In the genomic region with DNA sequence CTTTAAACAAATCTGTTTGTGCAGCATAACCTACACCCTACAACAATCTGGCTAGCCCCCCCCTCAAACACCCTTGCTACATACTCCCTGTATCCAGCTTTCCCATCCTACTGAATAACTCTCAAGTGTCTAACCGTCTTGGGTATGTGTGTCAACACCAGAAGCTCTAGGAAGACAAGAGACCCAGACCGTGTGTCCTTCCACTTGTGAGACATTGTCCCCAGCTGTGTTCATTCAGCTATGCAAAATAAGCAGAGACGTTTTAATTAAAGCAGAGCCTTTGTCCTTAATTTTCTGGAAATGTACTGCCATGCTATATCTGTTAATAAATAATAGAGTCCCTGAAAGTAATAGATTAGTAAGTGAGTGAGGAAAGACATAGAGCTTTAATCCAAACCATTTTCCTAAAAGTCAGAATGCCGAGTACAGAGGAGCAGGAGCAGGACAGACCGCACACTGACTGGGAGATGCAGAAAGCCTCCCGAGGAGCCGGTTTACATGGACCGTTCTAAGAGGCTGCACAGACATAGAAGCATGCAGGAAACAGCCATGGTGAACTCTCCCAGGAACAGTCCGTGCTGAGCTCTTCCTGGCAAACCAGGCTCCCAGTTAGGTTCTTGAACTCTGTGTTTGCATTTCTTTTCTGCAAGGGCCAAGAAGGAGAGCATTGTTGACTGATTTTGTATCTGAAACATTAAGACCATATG, we compare ENCODE assay signal across 33 mouse cellular contexts. TPM values are rescaled to one million over a fixed set of nuclear protein-coding genes. Genes with fewer than 3 reads are reported as not detected.
A peak's percentile ranks its signal among the peaks of the same experiment; 100 is the strongest.
DNase-seq lines count a peak whose midpoint lies in the region; ATAC-seq lines count a peak whose summit lies in the region.
"Had no signal": no experiment of that assay in that cellular context is flagged by ENCODE, and none has a peak within 500 bp of the region (broad histone marks: within the 10 kb centered on the region; RNA-seq: fewer than 3 reads in every experiment).

No protein-coding gene starts in this region.

- 63% methylated on average over 9 of the region's 9 CpGs for WGBS in embryonic facial prominence, embryonic 14.5 days
- 72% methylated on average over 9 of the region's 9 CpGs for WGBS in embryonic facial prominence, embryonic 10.5 days
- 71% methylated on average over 9 of the region's 9 CpGs for WGBS in heart, embryonic 10.5 days

- intact Hi-C loops in left cerebral cortex, postnatal 4 days (cut with DNase I): no loop called here

- no peak overlapping the region for H3K4me2 ChIP-seq in embryonic facial prominence, embryonic 14.5 days (ENCODE audit: low read depth, low read length)
- H3K4me2 ChIP-seq: embryonic facial prominence, embryonic 12.5 days; forebrain, embryonic 12.5 days; heart, embryonic 15.5 days; limb, embryonic 15.5 days; midbrain, embryonic 12.5 days had no signal

- peak; percentile 17 for DNase-seq in embryonic facial prominence, embryonic 14.5 days (ENCODE audit: low spot score)
- no peak for DNase-seq in embryonic facial prominence, embryonic 10.5 days (ENCODE audit: low spot score)
- DNase-seq in left cerebral cortex, postnatal 4 days: peak; percentile 14
- DNase-seq in left cerebral cortex, adult 18-20 months (ENCODE audit: low spot score in 2 of 2): no peak
- DNase-seq in kidney, adult 9 months: peak; percentile 12
- peak; percentile 3 to 9 for DNase-seq in kidney, postnatal 36 days
- no peak for DNase-seq in gastrocnemius, postnatal 25 days
- DNase-seq in heart, embryonic 10.5 days (ENCODE audit: low spot score): no peak
- DNase-seq: adrenal gland, adult 2 months; cerebellum, adult 18-20 months; gastrocnemius, postnatal 36 days; heart, postnatal 4 days; layer of hippocampus, adult 9-11 months; right cerebral cortex, postnatal 25 days; spleen, adult 18-20 months had no signal

- no peaks in the 10 kb centered on the region for H3K4me1 ChIP-seq in embryonic facial prominence, embryonic 14.5 days (ENCODE audit: control insufficient read depth, insufficient read depth, low read length)
- H3K4me1 ChIP-seq in embryonic facial prominence, embryonic 10.5 days: no peaks in the 10 kb centered on the region
- H3K4me1 ChIP-seq in heart, embryonic 10.5 days: no peaks in the 10 kb centered on the region
- H3K4me1 ChIP-seq: embryonic facial prominence, embryonic 12.5 days; forebrain, embryonic 12.5 days; heart, embryonic 15.5 days; limb, embryonic 15.5 days; midbrain, embryonic 12.5 days had no signal

- no peaks in the 10 kb centered on the region for H3K9me3 ChIP-seq in embryonic facial prominence, embryonic 14.5 days (ENCODE audit: control insufficient read depth, low read length)
- H3K9me3 ChIP-seq in embryonic facial prominence, embryonic 10.5 days: no peaks in the 10 kb centered on the region
- no peaks in the 10 kb centered on the region for H3K9me3 ChIP-seq in heart, embryonic 10.5 days
- H3K9me3 ChIP-seq: embryonic facial prominence, embryonic 12.5 days; forebrain, embryonic 12.5 days; heart, embryonic 15.5 days; limb, embryonic 15.5 days; midbrain, embryonic 12.5 days had no signal

- H3K27ac ChIP-seq in embryonic facial prominence, embryonic 14.5 days (replicated peaks; ENCODE audit: low read depth, low read length): no peak overlapping the region
- H3K27ac ChIP-seq in embryonic facial prominence, embryonic 10.5 days (replicated peaks): no peak overlapping the region
- no peak overlapping the region for H3K27ac ChIP-seq in heart, embryonic 10.5 days
- H3K27ac ChIP-seq: embryonic facial prominence, embryonic 12.5 days; forebrain, embryonic 12.5 days; heart, embryonic 15.5 days; left cerebral cortex, adult 2 months; limb, embryonic 15.5 days; midbrain, embryonic 12.5 days had no signal

- no peak overlapping the region for H3K9ac ChIP-seq in embryonic facial prominence, embryonic 14.5 days (ENCODE audit: low read depth, low read length)
- H3K9ac ChIP-seq: embryonic facial prominence, embryonic 12.5 days; forebrain, embryonic 12.5 days; heart, embryonic 15.5 days; limb, embryonic 15.5 days; midbrain, embryonic 12.5 days had no signal

- no peaks in the 10 kb centered on the region for H3K36me3 ChIP-seq in embryonic facial prominence, embryonic 14.5 days (ENCODE audit: control insufficient read depth, insufficient read depth, low read length)
- H3K36me3 ChIP-seq in embryonic facial prominence, embryonic 10.5 days (replicated peaks): no peaks in the 10 kb centered on the region
- no peaks in the 10 kb centered on the region for H3K36me3 ChIP-seq in heart, embryonic 10.5 days
- H3K36me3 ChIP-seq: embryonic facial prominence, embryonic 12.5 days; forebrain, embryonic 12.5 days; heart, embryonic 15.5 days; limb, embryonic 15.5 days; midbrain, embryonic 12.5 days had no signal

- no peak for ATAC-seq in embryonic facial prominence, embryonic 14.5 days (ENCODE audit: low read depth)
- ATAC-seq: inflammation-experienced regulatory T-cells, adult 6 months had no signal

- H3K4me3 ChIP-seq in embryonic facial prominence, embryonic 14.5 days (ENCODE audit: low read depth, low read length): no peak overlapping the region
- no peak overlapping the region for H3K4me3 ChIP-seq in embryonic facial prominence, embryonic 10.5 days
- H3K4me3 ChIP-seq in heart, embryonic 10.5 days: no peak overlapping the region
- H3K4me3 ChIP-seq: embryonic facial prominence, embryonic 12.5 days; erythroblast, embryonic 14.5 days; forebrain, embryonic 12.5 days; heart, embryonic 15.5 days; left cerebral cortex, adult 2 months; limb, embryonic 15.5 days; midbrain, embryonic 12.5 days had no signal

- no peaks in the 10 kb centered on the region for H3K27me3 ChIP-seq in embryonic facial prominence, embryonic 14.5 days (replicated peaks; ENCODE audit: control insufficient read depth, insufficient read depth, low read length)
- H3K27me3 ChIP-seq in embryonic facial prominence, embryonic 10.5 days (replicated peaks; ENCODE audit: low read depth, poor library complexity, severe bottlenecking): no peaks in the 10 kb centered on the region
- no peaks in the 10 kb centered on the region for H3K27me3 ChIP-seq in heart, embryonic 10.5 days (ENCODE audit: insufficient read depth, poor library complexity, severe bottlenecking)
- H3K27me3 ChIP-seq: embryonic facial prominence, embryonic 12.5 days; forebrain, embryonic 12.5 days; heart, embryonic 15.5 days; limb, embryonic 15.5 days; midbrain, embryonic 12.5 days had no signal

RNA-seq across cellular contexts. Expression of a gene that starts 0.9 kb away (rescaled TPM):
- polyA plus RNA-seq in embryonic facial prominence, embryonic 14.5 days (2014; fragmentation: Nextera tagmentation; extraction: Ambion mirVana): not detected in 2 replicates
- polyA plus RNA-seq in embryonic facial prominence, embryonic 10.5 days (2016; fragmentation: Nextera tagmentation; extraction: Ambion mirVana): not detected in 2 replicates
- total RNA-seq in left cerebral cortex, postnatal 4 days (2021): not detected
- total RNA-seq in left cerebral cortex, adult 18-20 months (2021): not detected
- not detected for total RNA-seq in gastrocnemius, postnatal 25 days (2021)
- polyA plus RNA-seq in heart, embryonic 10.5 days (2016; fragmentation: Nextera tagmentation; extraction: Ambion mirVana): not detected in 2 replicates
- total RNA-seq: adrenal gland, adult 2 months; ES-E14; gastrocnemius, postnatal 36 days; heart, adult 8-10 months; heart, postnatal 4 days; left cerebral cortex, adult 2 months; left cerebral cortex, postnatal 36 days; megakaryocyte progenitor cell, adult 5-6 weeks; monocyte, adult 5-6 weeks; neutrophil, adult 5-6 weeks had no signal
- polyA plus RNA-seq: adrenal gland, adult 2 months; embryonic facial prominence, embryonic 12.5 days; erythroblast, embryonic 14.5 days; forebrain, embryonic 12.5 days; heart, embryonic 15.5 days; inflammation-experienced regulatory T-cells, adult 6 months; limb, embryonic 15.5 days; liver, embryonic 16.5 days; lung, embryonic 16.5 days; midbrain, embryonic 12.5 days; thymus, postnatal 0 days; urinary bladder, adult 2 months had no signal

RNA-seq across cellular contexts. Expression of a gene that starts 9.3 kb away (rescaled TPM):
- not detected in 2 replicates for polyA plus RNA-seq in embryonic facial prominence, embryonic 14.5 days (2014; fragmentation: Nextera tagmentation; extraction: Ambion mirVana)
- polyA plus RNA-seq in embryonic facial prominence, embryonic 10.5 days (2016; fragmentation: Nextera tagmentation; extraction: Ambion mirVana): not detected in 2 replicates
- total RNA-seq in left cerebral cortex, postnatal 4 days (2021): not detected
- total RNA-seq in left cerebral cortex, adult 18-20 months (2021): not detected
- not detected for total RNA-seq in gastrocnemius, postnatal 25 days (2021)
- not detected in 2 replicates for polyA plus RNA-seq in heart, embryonic 10.5 days (2016; fragmentation: Nextera tagmentation; extraction: Ambion mirVana)
- total RNA-seq: adrenal gland, adult 2 months; ES-E14; gastrocnemius, postnatal 36 days; heart, adult 8-10 months; heart, postnatal 4 days; left cerebral cortex, adult 2 months; left cerebral cortex, postnatal 36 days; megakaryocyte progenitor cell, adult 5-6 weeks; monocyte, adult 5-6 weeks; neutrophil, adult 5-6 weeks had no signal
- polyA plus RNA-seq: adrenal gland, adult 2 months; embryonic facial prominence, embryonic 12.5 days; erythroblast, embryonic 14.5 days; forebrain, embryonic 12.5 days; heart, embryonic 15.5 days; inflammation-experienced regulatory T-cells, adult 6 months; limb, embryonic 15.5 days; liver, embryonic 16.5 days; lung, embryonic 16.5 days; midbrain, embryonic 12.5 days; thymus, postnatal 0 days; urinary bladder, adult 2 months had no signal

RNA-seq across cellular contexts. Expression of a gene that starts 11.1 kb away (rescaled TPM):
- polyA plus RNA-seq in embryonic facial prominence, embryonic 14.5 days (2014; fragmentation: Nextera tagmentation; extraction: Ambion mirVana): not detected in 2 replicates
- not detected in 2 replicates for polyA plus RNA-seq in embryonic facial prominence, embryonic 10.5 days (2016; fragmentation: Nextera tagmentation; extraction: Ambion mirVana)
- not detected for total RNA-seq in left cerebral cortex, postnatal 4 days (2021)
- total RNA-seq in left cerebral cortex, adult 18-20 months (2021): not detected
- not detected for total RNA-seq in gastrocnemius, postnatal 25 days (2021)
- not detected in 2 replicates for polyA plus RNA-seq in heart, embryonic 10.5 days (2016; fragmentation: Nextera tagmentation; extraction: Ambion mirVana)
- total RNA-seq: adrenal gland, adult 2 months; ES-E14; gastrocnemius, postnatal 36 days; heart, adult 8-10 months; heart, postnatal 4 days; left cerebral cortex, adult 2 months; left cerebral cortex, postnatal 36 days; megakaryocyte progenitor cell, adult 5-6 weeks; monocyte, adult 5-6 weeks; neutrophil, adult 5-6 weeks had no signal
- polyA plus RNA-seq: adrenal gland, adult 2 months; embryonic facial prominence, embryonic 12.5 days; erythroblast, embryonic 14.5 days; forebrain, embryonic 12.5 days; heart, embryonic 15.5 days; inflammation-experienced regulatory T-cells, adult 6 months; limb, embryonic 15.5 days; liver, embryonic 16.5 days; lung, embryonic 16.5 days; midbrain, embryonic 12.5 days; urinary bladder, adult 2 months had no signal

RNA-seq across cellular contexts. Expression of a gene that starts 15.0 kb away (rescaled TPM):
- not detected in 2 replicates for polyA plus RNA-seq in embryonic facial prominence, embryonic 14.5 days (2014; fragmentation: Nextera tagmentation; extraction: Ambion mirVana)
- not detected in 2 replicates for polyA plus RNA-seq in embryonic facial prominence, embryonic 10.5 days (2016; fragmentation: Nextera tagmentation; extraction: Ambion mirVana)
- not detected for total RNA-seq in left cerebral cortex, postnatal 4 days (2021)
- not detected for total RNA-seq in left cerebral cortex, adult 18-20 months (2021)
- not detected for total RNA-seq in gastrocnemius, postnatal 25 days (2021)
- polyA plus RNA-seq in heart, embryonic 10.5 days (2016; fragmentation: Nextera tagmentation; extraction: Ambion mirVana): not detected in 2 replicates
- total RNA-seq: adrenal gland, adult 2 months; ES-E14; gastrocnemius, postnatal 36 days; heart, adult 8-10 months; heart, postnatal 4 days; left cerebral cortex, adult 2 months; left cerebral cortex, postnatal 36 days; megakaryocyte progenitor cell, adult 5-6 weeks; monocyte, adult 5-6 weeks; neutrophil, adult 5-6 weeks had no signal
- polyA plus RNA-seq: adrenal gland, adult 2 months; embryonic facial prominence, embryonic 12.5 days; erythroblast, embryonic 14.5 days; forebrain, embryonic 12.5 days; heart, embryonic 15.5 days; inflammation-experienced regulatory T-cells, adult 6 months; limb, embryonic 15.5 days; liver, embryonic 16.5 days; lung, embryonic 16.5 days; midbrain, embryonic 12.5 days; thymus, postnatal 0 days; urinary bladder, adult 2 months had no signal

RNA-seq across cellular contexts. Expression of a gene that starts 22.1 kb away (rescaled TPM):
- not detected in 2 replicates for polyA plus RNA-seq in embryonic facial prominence, embryonic 14.5 days (2014; fragmentation: Nextera tagmentation; extraction: Ambion mirVana)
- not detected in 2 replicates for polyA plus RNA-seq in embryonic facial prominence, embryonic 10.5 days (2016; fragmentation: Nextera tagmentation; extraction: Ambion mirVana)
- total RNA-seq in left cerebral cortex, postnatal 4 days (2021): not detected
- total RNA-seq in left cerebral cortex, adult 18-20 months (2021): not detected
- not detected for total RNA-seq in gastrocnemius, postnatal 25 days (2021)
- polyA plus RNA-seq in heart, embryonic 10.5 days (2016; fragmentation: Nextera tagmentation; extraction: Ambion mirVana): not detected in 2 replicates
- total RNA-seq: adrenal gland, adult 2 months; ES-E14; gastrocnemius, postnatal 36 days; heart, adult 8-10 months; heart, postnatal 4 days; left cerebral cortex, adult 2 months; left cerebral cortex, postnatal 36 days; megakaryocyte progenitor cell, adult 5-6 weeks; monocyte, adult 5-6 weeks; neutrophil, adult 5-6 weeks had no signal
- polyA plus RNA-seq: adrenal gland, adult 2 months; embryonic facial prominence, embryonic 12.5 days; erythroblast, embryonic 14.5 days; forebrain, embryonic 12.5 days; heart, embryonic 15.5 days; inflammation-experienced regulatory T-cells, adult 6 months; limb, embryonic 15.5 days; liver, embryonic 16.5 days; lung, embryonic 16.5 days; midbrain, embryonic 12.5 days; thymus, postnatal 0 days; urinary bladder, adult 2 months had no signal

Comparison
In these comparisons a context has a peak if more than half of its experiments do, and no peak if none do; other contexts are left out.
1. DNase-seq: peak in embryonic facial prominence, embryonic 14.5 days (single experiment), left cerebral cortex, postnatal 4 days (single experiment), kidney, adult 9 months (single experiment) and kidney, postnatal 36 days (2 of 2); none in embryonic facial prominence, embryonic 10.5 days (single experiment), left cerebral cortex, adult 18-20 months (0 of 2), gastrocnemius, postnatal 25 days (single experiment) and heart, embryonic 10.5 days (single experiment).